Mouse (Mus musculus): ENCODE measurements around the gene Cfap43.

Gene Cfap43

GRCm38 (mm10) chr19:47795009-47795728, 123.9 kb downstream of the Cfap43 start:
- in situ Hi-C loops (cut with MboI, MseI) = loop anchor here in 1 of 2 experiments (5.0 kb wide), 1 partner anchor 73 kb away; no protein-coding TSS in a partner anchor

DNA sequence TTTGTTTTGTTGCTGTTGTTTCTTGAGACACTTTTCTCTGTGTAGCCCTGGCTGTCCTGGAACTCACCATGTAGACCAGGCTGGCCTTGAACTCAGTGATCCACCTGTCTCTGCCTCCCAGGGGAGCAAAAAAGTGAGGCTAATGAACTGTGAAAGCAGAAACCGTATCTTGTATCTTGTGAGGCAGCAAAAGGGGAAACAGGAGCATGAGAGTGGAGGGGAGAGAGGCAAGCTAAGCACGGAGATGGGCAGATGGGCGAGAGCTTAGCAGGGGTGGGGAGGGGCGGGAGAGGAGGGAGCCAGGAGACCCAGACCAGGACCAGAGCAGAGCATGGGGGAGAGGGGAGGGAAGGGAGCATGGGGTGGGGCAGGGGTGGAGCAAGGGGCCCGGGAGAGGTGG, 124.8 kb downstream of the Cfap43 start:
- in situ Hi-C loops (cut with MboI, MseI) = no loop called here

DNA sequence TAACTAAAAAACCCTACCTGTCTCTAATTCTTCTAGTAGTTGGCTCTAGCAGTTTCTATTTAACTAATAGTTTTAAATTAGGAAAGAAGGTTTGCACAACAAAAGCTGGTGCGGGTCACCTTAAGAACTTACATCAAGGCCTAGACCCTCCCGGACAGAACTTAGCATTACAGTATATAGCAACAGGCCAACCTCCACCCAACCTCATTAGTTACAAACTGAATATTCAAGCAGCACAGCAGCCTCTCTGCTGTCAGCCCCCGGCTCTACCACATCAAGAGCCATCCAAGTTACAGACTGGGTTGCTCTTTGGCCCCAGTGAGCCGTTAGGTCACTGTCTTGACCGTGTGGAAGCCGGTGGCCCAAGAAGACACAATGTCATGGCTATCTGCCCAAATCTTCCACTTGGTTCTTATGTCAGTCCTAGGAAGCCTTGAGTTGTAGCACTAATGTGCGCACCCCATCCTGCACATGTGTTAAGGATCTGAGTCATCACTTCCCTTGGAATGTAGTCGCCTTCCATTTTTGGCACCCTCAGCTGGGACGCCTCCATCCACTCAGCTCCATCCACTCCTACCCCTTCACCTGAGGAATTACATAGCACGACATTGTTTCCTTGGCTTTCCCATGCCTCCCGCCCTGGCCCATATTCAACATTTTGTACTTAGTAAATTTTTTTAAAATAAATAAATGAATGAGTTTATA, 128.6 kb downstream of the Cfap43 start:
- in situ Hi-C loops (cut with MboI, MseI) = no loop called here

GRCm38 (mm10) chr19:47783898-47784297, 135.2 kb downstream of the Cfap43 start:
- in situ Hi-C loops (cut with MboI, MseI) = loop anchor here in 1 of 2 experiments (10.0 kb wide), 1 partner anchor 509 kb away; no protein-coding TSS in a partner anchor

DNA sequence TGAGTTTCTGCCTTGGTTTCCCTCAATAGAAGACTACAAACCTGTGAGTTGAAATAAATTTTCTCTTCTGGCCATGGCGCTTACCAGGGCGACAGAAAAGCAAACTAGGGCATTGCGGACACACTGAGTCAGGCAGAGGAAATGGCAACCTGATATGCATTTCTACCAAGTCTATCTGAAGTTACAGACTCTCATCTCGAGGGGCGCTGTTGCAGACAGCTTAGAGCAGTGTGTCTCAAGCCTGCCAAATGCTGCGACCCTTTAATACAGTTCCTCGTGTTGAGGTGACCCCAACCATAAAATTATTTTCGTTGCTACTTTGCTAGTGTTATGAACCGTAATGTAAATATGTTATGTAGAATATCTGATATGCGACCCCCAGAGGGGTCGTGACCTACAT, 138.1 kb downstream of the Cfap43 start:
- in situ Hi-C loops (cut with MboI, MseI) = loop anchor here in 1 of 2 experiments (10.0 kb wide), 1 partner anchor 506 kb away; no protein-coding TSS in a partner anchor

GRCm38 (mm10) chr19:47780145-47780544, 138.9 kb downstream of the Cfap43 start:
- in situ Hi-C loops (cut with MboI, MseI) = loop anchor here in 1 of 2 experiments (10.0 kb wide), 1 partner anchor 505 kb away; no protein-coding TSS in a partner anchor

DNA sequence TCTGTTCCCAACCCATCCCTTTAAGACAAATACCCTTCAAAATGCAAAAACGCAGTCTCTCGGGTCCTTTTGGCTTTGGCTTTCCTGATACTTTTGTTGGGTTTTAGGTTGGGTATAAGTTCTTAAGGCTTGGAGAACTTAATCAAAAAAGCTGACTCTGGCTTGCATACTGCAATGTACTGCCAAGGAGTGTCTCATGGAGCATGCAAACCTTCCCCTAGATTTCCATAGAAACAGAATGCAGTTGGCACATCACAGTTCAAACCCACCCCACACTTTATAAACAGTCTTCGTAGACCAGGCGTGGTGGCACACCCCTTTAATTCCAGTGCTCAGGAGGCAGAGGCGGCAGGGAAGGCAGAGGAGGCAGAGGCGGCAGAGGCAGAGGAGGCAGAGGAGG, 141.2 kb downstream of the Cfap43 start:
- in situ Hi-C loops (cut with MboI, MseI) = no loop called here

- in situ Hi-C loops (cut with MboI, MseI) = no loop called here
These were observed 163.5 kb downstream of the Cfap43 start for GRCm38 (mm10) chr19:47755625-47756024.

DNA sequence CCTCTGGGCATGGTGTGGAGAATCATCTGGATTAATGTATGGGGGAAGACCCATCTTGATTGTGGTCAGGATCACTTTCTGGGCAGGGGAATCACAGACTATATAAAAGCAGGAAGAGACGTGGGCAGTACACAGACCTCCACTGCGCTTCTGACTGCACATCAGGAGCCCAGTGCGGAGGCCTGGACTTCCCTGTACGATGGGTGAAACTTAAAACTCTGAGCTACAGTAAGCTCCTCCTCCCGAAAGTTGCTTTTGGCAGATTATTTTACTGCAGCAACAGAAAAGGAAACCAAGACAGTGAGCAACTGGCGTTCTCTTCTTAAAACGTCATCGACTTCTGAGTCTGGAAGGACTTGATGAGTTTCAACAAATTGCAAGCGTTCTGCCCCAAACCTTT, 164.2 kb downstream of the Cfap43 start:
- in situ Hi-C loops (cut with MboI, MseI) = no loop called here

- in situ Hi-C loops (cut with MboI, MseI) = no loop called here
These were observed 165.2 kb downstream of the Cfap43 start for GRCm38 (mm10) chr19:47753921-47754320.

- in situ Hi-C loops (cut with MboI, MseI) = no loop called here
These were observed 166.6 kb downstream of the Cfap43 start for GRCm38 (mm10) chr19:47752456-47752855.

DNA sequence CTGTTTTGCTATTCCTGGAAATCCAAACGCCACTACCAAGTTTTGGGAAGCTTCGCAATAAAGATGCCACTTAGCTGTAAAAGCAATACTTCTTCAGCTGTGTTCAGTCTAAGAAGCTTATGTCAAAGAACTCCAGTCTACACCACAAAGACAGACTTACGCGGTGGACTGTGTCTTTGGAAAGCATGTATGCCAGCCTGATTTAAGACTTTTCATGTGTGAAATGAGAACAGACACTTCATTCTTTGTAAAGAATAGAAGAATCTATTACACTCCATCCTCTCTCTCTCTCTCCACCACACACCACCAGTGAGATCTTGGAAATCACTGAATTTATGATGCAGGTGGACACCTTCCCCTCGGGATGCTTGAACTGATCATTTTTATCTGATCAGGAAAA, 168.7 kb downstream of the Cfap43 start:
- in situ Hi-C loops (cut with MboI, MseI) = no loop called here

DNA sequence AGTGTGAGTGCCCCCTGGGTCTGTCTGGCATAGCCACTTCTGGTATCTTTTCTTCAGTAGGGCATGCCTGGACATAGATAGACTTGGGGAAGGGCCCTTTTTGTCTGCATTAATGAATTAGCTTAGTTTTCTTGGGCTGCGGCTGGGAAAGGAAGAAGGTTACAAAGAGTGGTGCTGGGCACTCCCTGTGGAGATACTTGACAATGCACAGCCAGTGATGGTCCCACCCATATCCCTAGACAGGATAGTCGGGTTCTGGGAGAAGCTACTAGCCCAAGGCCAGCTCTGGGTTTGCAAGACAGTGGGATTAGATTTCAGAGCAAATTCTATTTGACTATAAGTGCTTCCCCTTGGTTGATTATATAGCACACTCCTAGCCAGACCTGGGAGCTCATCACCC, 170.1 kb downstream of the Cfap43 start:
- in situ Hi-C loops (cut with MboI, MseI) = no loop called here

- in situ Hi-C loops (cut with MboI, MseI) = no loop called here
These were observed 172.0 kb downstream of the Cfap43 start for GRCm38 (mm10) chr19:47747072-47747471.

GRCm38 (mm10) chr19:47731931-47732330, 187.2 kb downstream of the Cfap43 start:
- in situ Hi-C loops (cut with MboI, MseI) = no loop called here

- in situ Hi-C loops (cut with MboI, MseI) = no loop called here
These were observed 187.8 kb downstream of the Cfap43 start, which contains the start of gene Sfr1 for GRCm38 (mm10) chr19:47731071-47731881. Gene Sfr1, plus strand, starts transcription at chr19:47731682.

DNA sequence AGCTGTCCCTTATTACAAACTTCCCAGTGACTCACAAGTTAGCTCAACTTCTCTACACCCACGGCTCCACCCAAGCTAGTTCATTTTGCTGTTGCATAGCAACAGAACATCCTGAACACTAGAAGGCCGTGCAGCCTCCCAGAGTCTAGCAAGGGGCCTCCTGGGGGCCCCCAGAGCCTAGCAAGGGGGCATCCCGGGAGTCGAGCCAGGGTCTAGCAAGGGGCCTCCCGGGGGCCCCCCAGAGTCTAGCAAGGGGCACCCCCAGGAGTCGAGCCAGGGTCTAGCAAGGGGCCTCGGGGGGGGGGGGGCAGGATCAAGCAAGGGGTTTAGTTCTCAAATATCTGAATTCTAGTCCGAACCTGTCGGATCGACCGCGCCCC, 188.4 kb downstream of the Cfap43 start:
- in situ Hi-C loops (cut with MboI, MseI) = no loop called here

DNA sequence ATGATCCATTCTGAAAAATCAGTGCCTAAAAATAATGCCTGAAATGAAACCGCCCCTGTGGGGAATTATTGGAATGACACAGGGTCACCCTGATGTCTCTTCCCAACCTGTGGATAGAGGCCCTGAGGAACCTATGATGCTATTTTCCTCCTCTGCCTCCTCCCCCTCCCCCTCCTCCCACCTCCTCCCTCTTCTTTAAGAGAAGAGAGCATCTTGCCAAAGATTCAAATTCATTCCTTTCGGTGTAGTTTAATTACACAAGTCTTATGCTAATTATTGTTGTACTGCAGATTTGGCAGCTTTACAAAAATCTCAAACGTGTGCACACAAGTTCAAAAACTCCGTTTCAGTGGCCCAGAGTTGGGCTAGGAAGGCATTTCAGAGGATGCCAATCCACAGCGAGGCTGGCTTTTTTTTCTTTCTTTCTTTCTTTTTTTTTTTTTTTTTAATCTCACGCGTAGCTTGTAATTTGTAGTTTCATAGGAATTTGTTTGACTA, 193.4 kb downstream of the Cfap43 start:
- in situ Hi-C loops (cut with MboI, MseI) = no loop called here

DNA sequence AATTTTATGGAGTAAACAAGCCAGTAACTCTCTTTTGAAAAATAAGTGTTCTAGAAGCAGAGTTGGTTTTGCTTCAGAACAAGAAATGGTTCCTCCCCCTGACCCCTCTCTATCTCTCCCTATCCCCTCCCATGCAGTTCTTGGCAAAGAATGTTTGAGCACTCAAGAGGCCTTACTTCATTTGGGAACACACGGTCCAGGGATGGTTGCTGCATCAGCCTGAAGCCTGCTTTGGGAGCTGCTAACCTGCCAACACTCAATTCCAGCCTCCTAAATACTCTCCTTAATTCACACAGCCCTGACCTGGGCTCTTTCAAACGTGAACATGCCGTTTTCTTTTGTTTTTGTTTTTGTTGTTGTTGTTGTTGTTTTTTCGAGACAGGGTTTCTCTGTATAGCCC, 194.2 kb downstream of the Cfap43 start:
- in situ Hi-C loops (cut with MboI, MseI) = loop anchor here in 1 of 2 experiments (5.0 kb wide), 1 partner anchor 72 kb away; no protein-coding TSS in a partner anchor

GRCm38 (mm10) chr19:47722471-47722870, 196.6 kb downstream of the Cfap43 start:
- in situ Hi-C loops (cut with MboI, MseI) = loop anchor here in 1 of 2 experiments (5.0 kb wide), 1 partner anchor 75 kb away; no protein-coding TSS in a partner anchor

DNA sequence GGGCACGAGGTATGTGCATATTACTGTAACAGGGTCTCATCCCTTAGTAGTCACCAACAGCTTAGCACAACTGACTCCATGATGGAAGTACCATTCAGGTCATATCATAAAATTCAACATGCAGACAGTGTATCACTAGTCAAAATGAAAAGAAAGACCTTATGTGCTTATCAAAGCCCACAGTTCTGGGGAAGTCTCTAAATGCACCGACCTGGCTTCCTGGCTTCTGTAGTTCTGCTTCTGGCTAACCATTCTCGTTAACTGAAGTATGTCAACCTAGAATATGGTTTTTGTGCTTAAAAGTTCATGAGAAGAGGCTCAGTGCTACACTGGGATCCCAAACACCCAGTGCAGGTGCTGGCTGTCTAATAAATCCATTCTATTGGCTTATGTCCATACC, 199.9 kb downstream of the Cfap43 start:
- in situ Hi-C loops (cut with MboI, MseI) = no loop called here

- in situ Hi-C loops (cut with MboI, MseI) = no loop called here
These were observed 202.9 kb downstream of the Cfap43 start for GRCm38 (mm10) chr19:47716144-47716543.

Measured in T-helper 17 cell (primary cell).